Mouse (Mus musculus): ENCODE measurements around the gene Dusp6.

Dusp6 gene

DNA sequence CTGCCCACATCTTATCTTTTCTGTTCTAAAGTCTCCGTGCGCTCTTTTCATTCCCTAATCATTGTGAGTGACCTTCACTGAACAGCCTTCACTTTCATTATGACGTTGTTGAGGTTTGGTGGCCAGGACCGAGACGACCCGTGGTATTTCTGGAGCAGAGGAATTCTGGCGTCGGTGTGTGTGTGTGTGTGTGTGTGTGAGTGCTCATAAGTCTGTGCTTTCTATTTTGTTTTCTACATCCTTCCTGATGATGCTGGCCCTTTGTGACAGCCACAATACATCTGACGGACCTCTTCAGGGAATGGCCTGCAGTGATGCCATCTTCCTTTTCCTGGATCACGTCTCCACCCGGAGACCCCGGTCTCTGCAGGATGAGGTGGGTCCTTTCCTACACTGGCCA lies 11.6 kb downstream of the Dusp6 start:
- DNase-seq: no peak

DNA sequence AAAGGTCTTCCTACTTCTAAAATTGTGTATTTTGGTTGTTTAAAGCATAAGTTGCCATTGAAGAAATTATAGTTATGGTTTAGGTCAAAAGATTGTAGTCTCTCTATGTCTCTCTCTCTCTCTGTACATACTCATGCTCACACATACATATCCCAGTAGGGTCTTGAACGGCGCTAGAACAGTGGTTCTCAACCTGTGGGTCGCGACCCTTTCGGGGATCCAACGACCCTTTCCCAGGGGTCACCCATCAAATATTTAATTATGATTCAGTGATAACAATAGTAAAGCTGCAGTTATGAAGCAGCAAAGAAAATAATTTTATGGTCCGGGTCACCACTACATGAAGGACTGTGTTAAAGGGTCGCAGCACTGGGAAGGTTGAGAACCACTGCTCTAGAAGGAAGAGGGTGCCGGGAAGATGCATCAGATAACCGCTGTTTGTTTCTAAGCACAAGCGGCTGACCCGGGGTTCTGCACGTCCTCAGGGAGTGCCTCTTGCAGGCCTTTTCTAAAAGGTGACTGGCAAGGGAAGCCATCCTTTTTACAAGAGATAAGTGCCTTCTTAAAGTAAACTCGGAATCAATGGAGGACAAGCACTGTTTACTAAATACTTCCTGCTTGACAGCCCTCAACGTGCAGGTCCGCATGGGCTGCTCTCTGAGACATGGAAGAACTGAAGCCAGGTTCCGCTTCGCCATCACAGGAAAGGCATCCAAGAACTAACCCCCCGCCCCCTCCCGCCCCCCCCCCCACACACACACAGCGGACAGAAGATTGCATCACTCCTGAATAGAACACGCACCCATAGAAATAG lies 16.2 kb downstream of the Dusp6 start:
- DNase-seq: no peak

DNA sequence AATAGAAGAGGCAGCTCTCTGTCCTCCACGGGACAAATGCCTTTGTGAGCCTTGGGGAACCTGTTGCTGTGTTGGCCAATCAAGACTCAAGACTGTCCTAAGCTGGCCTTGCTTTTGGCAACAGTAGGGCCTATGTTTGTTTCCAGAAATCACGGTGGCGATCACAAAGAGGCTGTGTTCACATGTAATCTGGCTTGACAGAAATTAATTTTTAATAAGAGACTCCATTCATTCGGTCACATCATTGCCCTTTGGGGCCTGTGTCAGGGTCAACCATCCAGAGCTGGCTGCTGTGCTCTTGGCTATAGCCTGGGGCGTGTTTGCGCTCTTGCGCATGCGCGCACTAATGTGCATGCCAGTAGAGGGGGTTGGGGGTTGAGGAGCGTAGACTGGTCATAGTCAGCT lies 21.0 kb downstream of the Dusp6 start:
- DNase-seq: no peak

GRCm38 (mm10) chr10:99284918-99285317 lies 21.9 kb downstream of the Dusp6 start:
- DNase-seq: no peak

- no peak for DNase-seq
Measured at GRCm38 (mm10) chr10:99285759-99286158, 22.7 kb downstream of the Dusp6 start.

- no peak for DNase-seq
Measured at GRCm38 (mm10) chr10:99286213-99286612, 23.2 kb downstream of the Dusp6 start.

- peak; percentile 45 to 64 for DNase-seq
Measured at GRCm38 (mm10) chr10:99286787-99287186, 23.8 kb downstream of the Dusp6 start.

DNA sequence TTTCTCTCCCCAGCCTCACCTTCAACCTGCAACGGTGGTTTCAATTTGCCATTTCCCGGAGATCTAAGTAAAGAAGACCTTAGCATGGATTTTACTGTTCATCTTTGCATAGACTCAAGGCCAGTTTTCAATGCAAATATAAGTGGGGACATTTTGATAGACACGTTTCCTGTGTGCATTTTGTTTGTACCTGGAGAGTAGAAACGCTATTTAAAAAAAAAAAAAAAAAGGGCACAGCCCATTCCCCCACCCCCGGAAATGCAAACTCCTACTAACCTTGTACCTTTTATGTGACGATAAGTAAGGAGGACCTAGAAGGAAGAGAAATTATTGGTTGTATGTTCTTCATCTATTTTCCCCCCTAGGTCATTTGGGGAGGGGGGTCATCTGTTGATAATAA lies 24.2 kb downstream of the Dusp6 start:
- DNase-seq: no peak

GRCm38 (mm10) chr10:99289176-99289575 lies 26.1 kb downstream of the Dusp6 start:
- DNase-seq: no peak

- DNase-seq: no peak
Measured at GRCm38 (mm10) chr10:99293111-99293640, 30.1 kb downstream of the Dusp6 start.

DNA sequence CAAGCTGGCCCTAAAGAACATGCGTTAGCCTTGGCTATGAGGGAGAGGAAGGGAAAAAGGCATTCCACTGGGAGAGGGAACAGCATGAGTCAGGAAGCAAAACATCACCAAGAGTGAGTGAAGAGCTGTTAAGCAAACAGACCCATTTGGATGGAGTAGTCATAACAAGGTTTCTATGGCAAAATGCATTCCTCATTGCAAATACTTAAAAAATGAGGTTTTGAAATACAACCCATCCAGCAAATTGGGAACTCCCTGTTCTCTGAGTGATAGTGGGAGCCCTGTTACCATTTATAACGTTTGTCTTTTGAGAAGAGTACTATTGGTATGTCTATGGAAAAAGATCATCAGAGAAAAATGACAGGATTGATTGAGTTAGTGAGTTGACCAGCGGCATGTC lies 34.7 kb downstream of the Dusp6 start:
- no peak for DNase-seq

- no peak for DNase-seq
Measured at GRCm38 (mm10) chr10:99298328-99299295, 35.6 kb downstream of the Dusp6 start.

GRCm38 (mm10) chr10:99299303-99299702 lies 36.3 kb downstream of the Dusp6 start:
- DNase-seq: no peak

DNA sequence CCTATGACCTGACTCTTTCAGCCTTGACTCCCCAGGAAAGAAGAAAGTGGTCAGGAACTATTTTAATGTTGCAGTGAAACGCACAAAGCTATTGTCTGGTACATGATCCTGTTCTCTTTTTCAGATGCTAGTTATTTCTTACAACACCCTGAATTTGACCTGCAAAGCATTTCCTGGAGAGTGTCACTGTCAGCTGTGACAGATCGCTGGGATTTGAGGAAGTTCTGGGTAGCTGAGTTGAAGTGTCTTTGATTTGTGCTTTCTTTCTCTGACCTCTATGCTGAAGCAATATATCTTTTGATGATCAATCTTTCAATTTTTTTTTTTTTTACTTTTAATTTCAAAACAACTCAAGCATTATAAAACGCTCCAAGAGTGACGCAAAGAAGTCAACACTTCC lies 39.0 kb downstream of the Dusp6 start:
- DNase-seq: no peak

GRCm38 (mm10) chr10:99308837-99309236 lies 45.8 kb downstream of the Dusp6 start:
- no peak for DNase-seq

DNA sequence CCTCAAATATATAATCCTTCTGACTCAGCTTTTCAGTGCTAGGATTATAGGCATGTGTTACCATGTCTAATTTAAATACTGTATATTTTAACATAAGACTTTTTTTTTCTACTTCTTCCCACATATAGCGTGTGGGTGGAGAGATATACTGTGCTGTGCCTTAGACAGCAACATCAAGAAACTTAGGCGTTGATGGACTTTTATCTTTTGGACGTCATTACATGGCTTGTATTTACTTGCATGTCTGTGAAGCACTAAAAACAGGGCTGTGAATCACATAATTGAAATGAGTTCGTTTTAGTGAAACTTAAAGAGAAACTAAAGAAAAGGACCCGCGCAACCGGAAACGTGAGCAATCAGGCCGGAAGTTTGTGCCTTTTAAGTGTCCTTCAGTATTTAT lies 46.6 kb downstream of the Dusp6 start:
- DNase-seq: no peak

- DNase-seq: no peak
Measured at GRCm38 (mm10) chr10:99310204-99310603, 47.2 kb downstream of the Dusp6 start.

DNA sequence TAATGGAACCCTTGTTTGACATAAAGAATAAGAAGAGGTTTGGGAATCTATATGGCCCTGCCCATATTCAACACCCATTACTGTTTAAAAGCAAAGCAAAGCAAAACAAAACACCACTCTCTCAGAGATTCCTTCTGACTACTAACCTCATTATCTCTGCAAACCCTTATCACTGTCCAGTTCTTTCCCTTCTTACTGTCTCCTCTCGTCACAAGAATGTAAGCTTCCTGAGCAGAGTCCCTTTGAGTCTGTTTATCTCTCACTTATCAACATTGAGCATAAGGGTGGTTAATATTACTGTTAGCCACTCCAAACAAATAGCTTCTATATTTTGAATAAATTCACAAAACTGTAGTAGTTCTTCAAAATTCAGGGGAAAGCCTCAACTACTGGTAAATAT lies 48.9 kb downstream of the Dusp6 start:
- no peak for DNase-seq

- no peak for DNase-seq
Measured at GRCm38 (mm10) chr10:99314366-99314765, 51.3 kb downstream of the Dusp6 start.

GRCm38 (mm10) chr10:99317057-99317456 lies 54.0 kb downstream of the Dusp6 start:
- no peak for DNase-seq

All from cerebellum, postnatal 14 days (tissue).